Mouse (Mus musculus) spleen, adult 2 months (tissue): Measurements from ENCODE around the gene Sec62.

ENCODE experiments used
- CTCF ChIP-seq: fragments of 200-500 bp; IDR thresholded peaks from 2 replicates; pipeline ENCODE4 v1.5.1; 2011; ENCODE audit warnings: mild to moderate bottlenecking, inconsistent platforms; ENCODE audit not compliant: insufficient read depth, insufficient read length, insufficient replicate concordance; ENCODE audit errors: extremely low read depth
- POLR2A ChIP-seq: fragments of 200-500 bp; IDR thresholded peaks from 2 replicates; pipeline ENCODE4 v1.6.1; 2011; ENCODE audit warnings: low read depth, low read length, inconsistent platforms

DNA sequence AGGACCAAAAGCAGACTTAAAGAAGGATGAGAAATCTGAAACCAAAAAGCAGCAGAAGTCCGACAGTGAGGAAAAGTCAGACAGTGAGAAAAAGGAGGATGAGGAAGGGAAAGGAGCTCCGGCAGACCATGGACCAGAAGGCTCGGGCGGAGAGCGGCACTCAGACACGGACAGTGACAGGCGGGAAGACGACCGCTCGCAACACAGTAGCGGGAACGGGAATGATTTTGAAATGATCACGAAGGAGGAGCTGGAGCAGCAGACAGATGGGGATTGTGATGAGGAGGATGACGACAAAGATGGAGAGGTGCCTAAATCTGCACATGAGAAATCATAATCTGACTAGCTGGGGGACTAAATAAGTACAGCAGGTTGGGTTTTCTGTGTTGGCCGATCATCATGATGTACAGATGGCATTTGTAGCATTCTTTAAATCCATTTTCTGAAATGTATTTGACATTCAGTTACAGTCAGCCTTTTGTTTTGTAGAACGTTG, 26.0 kb downstream of the Sec62 start:
- no peak for TF ChIP-seq POLR2A
- TF ChIP-seq CTCF = no peak
